Mouse (Mus musculus): ENCODE data around the gene Pptc7. TPM values are rescaled to one million over a fixed set of nuclear protein-coding genes. Genes with fewer than 3 reads are reported as not detected.

Gene Pptc7
- polyA plus RNA-seq, 1 experiment: 20.1 TPM

DNA sequence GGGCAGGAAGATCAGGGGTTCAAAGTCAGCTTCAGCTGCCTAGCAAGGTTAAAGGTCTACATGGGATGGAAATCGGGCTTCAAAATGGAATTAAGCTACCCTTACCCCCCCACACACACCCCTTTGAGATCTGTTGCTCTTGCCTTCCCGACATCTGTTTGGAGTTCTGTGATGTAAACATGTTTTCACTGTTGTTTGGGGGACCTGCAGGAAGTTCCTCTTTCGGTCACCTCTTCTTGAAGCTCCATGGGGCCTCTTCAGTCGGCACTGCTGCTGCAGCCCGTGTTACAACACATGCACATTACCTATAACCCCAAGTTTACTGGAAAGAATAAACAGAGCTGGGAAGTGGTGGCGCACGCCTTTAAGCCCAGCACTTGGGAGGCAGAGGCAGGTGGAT lies 17.0 kb upstream of the Pptc7 start:
- Histone ChIP-seq H3K4me1 (ENCODE audit: control insufficient read depth, insufficient read depth, insufficient read length, low read length) (peaks cover 19% of the 10 kb centered on the region), H3K27ac (ENCODE audit: insufficient read depth, low read depth, low read length) (peak overlapping the region; percentile 18; the same call in 1 of the 2 replicates), H3K4me3 (ENCODE audit: low read depth, low read length) (no peak overlapping the region), H3K27me3 (ENCODE audit: control insufficient read depth, insufficient read depth, low read length) (no peaks in the 10 kb centered on the region), H3K36me3 (ENCODE audit: control insufficient read depth, insufficient read depth, low read length) (no peaks in the 10 kb centered on the region)
- WGBS: 73% methylated on average over 7 of the region's 7 CpGs
- TF ChIP-seq POLR2A (IDR thresholded peaks at IDR 0.05; ENCODE audit: low read depth, low read length): no peak
- TF ChIP-seq CTCF (IDR thresholded peaks at IDR 0.05; ENCODE audit: extremely low read depth, insufficient read length, insufficient replicate concordance, low read depth, low read length): no peak

DNA sequence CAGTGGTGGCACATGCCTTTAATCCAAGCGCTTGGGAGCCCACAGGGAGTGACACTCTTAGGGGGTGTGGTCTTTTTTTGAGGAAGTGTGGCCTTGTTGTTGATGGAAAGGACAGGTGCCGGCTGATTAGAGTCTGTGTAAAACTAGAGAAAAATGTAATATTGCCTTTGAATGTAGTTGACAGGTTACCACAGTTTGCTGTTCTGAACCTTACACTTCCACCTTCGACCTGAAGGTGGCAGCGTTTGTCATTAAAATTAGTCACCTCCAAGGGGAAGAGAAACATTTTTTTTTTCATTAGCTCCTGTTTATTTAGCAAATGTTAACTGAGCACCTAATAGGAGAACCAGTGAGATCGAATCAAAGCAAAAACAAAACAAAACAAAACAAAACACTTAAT lies 16.3 kb upstream of the Pptc7 start:
- no peak for TF ChIP-seq CTCF (IDR thresholded peaks at IDR 0.05; ENCODE audit: extremely low read depth, insufficient read length, insufficient replicate concordance, low read depth, low read length)
- no peak for TF ChIP-seq POLR2A (IDR thresholded peaks at IDR 0.05; ENCODE audit: low read depth, low read length)
- H3K36me3 ChIP-seq (ENCODE audit: control insufficient read depth, insufficient read depth, low read length): no peaks in the 10 kb centered on the region
- no peaks in the 10 kb centered on the region for H3K27me3 ChIP-seq (ENCODE audit: control insufficient read depth, insufficient read depth, low read length)
- peaks cover 19% of the 10 kb centered on the region for H3K4me1 ChIP-seq (ENCODE audit: control insufficient read depth, insufficient read depth, insufficient read length, low read length)
- WGBS: 15% methylated on average over 5 of the region's 5 CpGs
- no peak overlapping the region for H3K4me3 ChIP-seq (ENCODE audit: low read depth, low read length)
- peak overlapping the region; percentile 90 for H3K27ac ChIP-seq (ENCODE audit: insufficient read depth, low read depth, low read length)

DNA sequence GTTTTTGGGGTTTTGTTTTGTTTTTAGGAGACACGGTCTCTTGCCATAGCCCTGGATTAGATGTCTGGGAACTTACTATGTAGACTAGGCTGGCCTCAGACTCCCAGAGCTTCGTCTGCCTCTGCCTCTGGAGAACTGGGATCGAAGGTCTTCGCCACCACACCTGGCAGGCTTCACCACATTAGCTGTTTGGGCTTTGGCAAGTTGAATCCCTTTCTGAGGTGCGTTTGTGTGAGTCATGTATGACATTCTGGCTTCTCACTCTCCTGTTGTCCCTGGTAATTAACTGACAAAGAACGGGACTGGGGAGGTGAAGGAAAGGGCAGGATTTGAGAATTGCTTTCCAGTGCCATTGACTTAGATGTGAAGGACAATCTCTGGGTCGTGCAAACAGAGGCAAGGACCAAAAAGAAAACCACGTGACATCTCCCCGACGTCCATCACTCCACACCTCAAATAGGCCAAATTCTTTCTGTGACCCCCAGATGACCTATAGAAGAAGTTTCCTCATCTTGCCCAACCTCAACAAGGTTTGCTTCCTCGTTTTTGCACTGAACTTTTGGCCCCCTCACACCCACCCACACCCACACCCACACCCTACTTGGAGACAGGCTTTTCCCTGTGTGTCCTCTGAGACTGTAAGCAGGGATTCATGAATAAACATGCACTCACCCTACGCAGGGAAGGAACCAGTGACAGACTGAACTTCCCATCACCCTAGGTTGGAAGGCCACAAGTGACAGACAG lies 15.1 kb upstream of the Pptc7 start:
- 26% methylated on average over 12 of the region's 12 CpGs for WGBS
- peak overlapping the region; percentile 90 for H3K27ac ChIP-seq (ENCODE audit: insufficient read depth, low read depth, low read length)
- no peaks in the 10 kb centered on the region for H3K27me3 ChIP-seq (ENCODE audit: control insufficient read depth, insufficient read depth, low read length)
- H3K4me3 ChIP-seq (ENCODE audit: low read depth, low read length): no peak overlapping the region
- no peak for TF ChIP-seq POLR2A (IDR thresholded peaks at IDR 0.05; ENCODE audit: low read depth, low read length)
- TF ChIP-seq CTCF (IDR thresholded peaks at IDR 0.05; ENCODE audit: extremely low read depth, insufficient read length, insufficient replicate concordance, low read depth, low read length): no peak
- no peaks in the 10 kb centered on the region for H3K36me3 ChIP-seq (ENCODE audit: control insufficient read depth, insufficient read depth, low read length)
- peaks cover 16% of the 10 kb centered on the region for H3K4me1 ChIP-seq (ENCODE audit: control insufficient read depth, insufficient read depth, insufficient read length, low read length)

DNA sequence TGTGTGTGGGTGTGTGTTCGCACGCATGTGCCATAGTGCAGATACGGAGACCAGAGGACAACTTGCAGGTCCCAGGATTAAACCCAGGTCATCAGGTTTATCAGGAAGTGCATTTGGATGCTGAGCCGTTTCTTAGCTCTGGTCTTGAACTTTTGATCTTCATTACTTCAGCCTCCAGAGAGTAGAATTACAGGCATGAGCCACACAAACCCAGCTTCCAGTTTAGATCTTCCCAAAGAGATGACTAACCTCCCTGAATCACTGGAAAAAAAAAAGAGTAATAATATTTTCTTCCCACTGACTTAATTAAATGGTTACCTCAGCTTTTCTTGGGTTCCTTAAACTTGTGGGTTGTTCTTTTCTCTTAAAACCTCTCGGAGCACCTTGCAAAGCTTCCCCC lies 11.3 kb upstream of the Pptc7 start:
- Histone ChIP-seq H3K4me1 (ENCODE audit: control insufficient read depth, insufficient read depth, insufficient read length, low read length) (peaks cover 19% of the 10 kb centered on the region; the same call in 1 of the 2 replicates), H3K4me3 (ENCODE audit: low read depth, low read length) (no peak overlapping the region), H3K27me3 (ENCODE audit: control insufficient read depth, insufficient read depth, low read length) (no peaks in the 10 kb centered on the region), H3K27ac (ENCODE audit: insufficient read depth, low read depth, low read length) (no peak overlapping the region), H3K36me3 (ENCODE audit: control insufficient read depth, insufficient read depth, low read length) (no peaks in the 10 kb centered on the region)
- TF ChIP-seq POLR2A (IDR thresholded peaks at IDR 0.05; ENCODE audit: low read depth, low read length) (no peak), CTCF (IDR thresholded peaks at IDR 0.05; ENCODE audit: extremely low read depth, insufficient read length, insufficient replicate concordance, low read depth, low read length) (no peak)
- WGBS: 56% methylated on average over 5 of the region's 5 CpGs

DNA sequence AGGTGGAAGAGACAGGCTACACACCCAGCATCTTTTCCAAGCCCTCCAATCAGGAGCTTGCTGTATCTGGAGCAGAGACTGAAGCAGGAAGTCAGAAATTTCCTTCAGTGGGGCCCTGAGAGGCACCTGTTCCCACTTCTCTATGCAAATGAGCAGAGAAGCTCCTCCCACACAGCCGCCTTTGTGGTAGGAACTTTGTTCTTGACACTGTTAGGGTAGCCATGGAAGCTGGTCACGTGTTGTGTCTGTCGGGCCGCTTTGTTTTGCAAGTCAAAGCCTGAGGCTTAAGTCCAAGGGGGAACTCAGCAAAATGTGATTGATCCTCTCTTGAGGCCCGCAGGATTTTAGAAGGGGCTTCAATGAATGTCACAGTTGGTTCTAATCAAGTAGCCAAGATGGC lies 9.4 kb upstream of the Pptc7 start:
- WGBS: 9% methylated on average over 5 of the region's 5 CpGs
- Histone ChIP-seq H3K4me1 (ENCODE audit: control insufficient read depth, insufficient read depth, insufficient read length, low read length) (peaks cover 12% of the 10 kb centered on the region; the same call in 1 of the 2 replicates), H3K4me3 (ENCODE audit: low read depth, low read length) (peak overlapping the region; percentile 2; the same call in 1 of the 2 replicates), H3K36me3 (ENCODE audit: control insufficient read depth, insufficient read depth, low read length) (no peaks in the 10 kb centered on the region), H3K27ac (ENCODE audit: insufficient read depth, low read depth, low read length) (peak overlapping the region; percentile 44), H3K27me3 (ENCODE audit: control insufficient read depth, insufficient read depth, low read length) (no peaks in the 10 kb centered on the region)
- TF ChIP-seq CTCF (IDR thresholded peaks at IDR 0.05; ENCODE audit: extremely low read depth, insufficient read length, insufficient replicate concordance, low read depth, low read length) (no peak), POLR2A (IDR thresholded peaks at IDR 0.05; ENCODE audit: low read depth, low read length) (no peak)

DNA sequence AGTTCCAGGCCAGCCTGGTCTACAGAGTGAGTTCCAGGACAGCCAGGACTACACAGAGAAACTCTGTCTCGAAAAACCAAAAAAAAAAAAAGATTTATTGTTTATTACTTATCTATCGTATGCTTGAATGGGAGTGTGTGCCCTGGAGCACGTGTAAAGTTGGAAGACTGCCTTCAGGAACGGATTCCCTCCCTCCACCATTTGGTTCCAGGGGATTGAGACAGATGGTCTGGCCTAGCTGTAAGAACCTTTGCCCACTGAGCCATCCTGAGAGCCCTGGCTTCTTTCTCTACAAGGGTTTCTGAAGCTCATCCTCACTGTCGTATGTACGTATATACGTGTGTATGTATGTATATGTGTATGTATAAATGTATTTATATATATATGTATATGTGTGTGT lies 5.2 kb upstream of the Pptc7 start:
- no peak overlapping the region for H3K27ac ChIP-seq (ENCODE audit: insufficient read depth, low read depth, low read length)
- H3K27me3 ChIP-seq (ENCODE audit: control insufficient read depth, insufficient read depth, low read length): no peaks in the 10 kb centered on the region
- WGBS: 67% methylated on average over 7 of the region's 7 CpGs
- TF ChIP-seq POLR2A (IDR thresholded peaks at IDR 0.05; ENCODE audit: low read depth, low read length): no peak
- TF ChIP-seq CTCF (IDR thresholded peaks at IDR 0.05; ENCODE audit: extremely low read depth, insufficient read length, insufficient replicate concordance, low read depth, low read length): no peak
- H3K4me1 ChIP-seq (ENCODE audit: control insufficient read depth, insufficient read depth, insufficient read length, low read length): peaks cover 26% of the 10 kb centered on the region; the same call in 1 of the 2 replicates
- no peaks in the 10 kb centered on the region for H3K36me3 ChIP-seq (ENCODE audit: control insufficient read depth, insufficient read depth, low read length)
- no peak overlapping the region for H3K4me3 ChIP-seq (ENCODE audit: low read depth, low read length)

DNA sequence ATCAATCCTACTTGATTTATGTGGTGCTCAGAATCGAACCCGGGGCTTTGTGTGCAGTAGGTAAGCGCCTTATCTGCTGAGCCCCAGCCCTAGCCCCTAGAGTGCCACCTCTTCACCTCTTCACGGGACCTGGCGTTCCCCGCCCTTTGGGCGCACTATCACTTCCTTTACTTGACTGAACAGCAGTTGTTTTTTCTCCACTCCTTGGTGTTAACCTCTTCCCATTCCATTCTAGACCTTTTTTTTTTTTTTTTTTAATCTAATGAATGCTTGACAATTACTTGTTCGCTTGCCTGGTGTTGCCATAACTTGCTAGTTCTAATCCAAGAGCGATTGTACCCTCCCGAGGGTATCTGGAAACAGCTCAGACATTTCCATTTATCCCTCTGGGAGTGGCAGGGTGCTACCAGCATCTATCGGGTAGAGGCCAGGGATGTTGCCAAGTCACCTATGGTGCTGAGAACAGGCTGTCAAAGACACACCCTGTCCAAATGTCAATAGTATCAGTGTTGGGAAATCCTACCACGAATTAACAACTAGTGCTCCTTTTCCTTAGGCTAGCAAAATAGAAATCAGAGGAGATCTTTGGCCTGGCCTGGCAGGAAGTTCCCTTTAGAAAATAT lies 4.3 kb upstream of the Pptc7 start:
- no peak for TF ChIP-seq POLR2A (IDR thresholded peaks at IDR 0.05; ENCODE audit: low read depth, low read length)
- TF ChIP-seq CTCF (IDR thresholded peaks at IDR 0.05; ENCODE audit: extremely low read depth, insufficient read length, insufficient replicate concordance, low read depth, low read length): no peak
- Histone ChIP-seq H3K4me3 (ENCODE audit: low read depth, low read length) (no peak overlapping the region), H3K27ac (ENCODE audit: insufficient read depth, low read depth, low read length) (peak overlapping the region; percentile 98), H3K36me3 (ENCODE audit: control insufficient read depth, insufficient read depth, low read length) (no peaks in the 10 kb centered on the region), H3K4me1 (ENCODE audit: control insufficient read depth, insufficient read depth, insufficient read length, low read length) (peaks cover 26% of the 10 kb centered on the region; the same call in 1 of the 2 replicates), H3K27me3 (ENCODE audit: control insufficient read depth, insufficient read depth, low read length) (no peaks in the 10 kb centered on the region)
- WGBS: 24% methylated on average over 12 of the region's 12 CpGs

All from small intestine, adult 2 months (tissue).